Mouse (Mus musculus): Measurements from ENCODE around the gene Tvp23a. TPM values are rescaled to one million over a fixed set of nuclear protein-coding genes. Genes with fewer than 3 reads are reported as not detected.

The Tvp23a gene
- polyA plus RNA-seq, 2 experiments, result 0.20 to 0.28 TPM

DNA sequence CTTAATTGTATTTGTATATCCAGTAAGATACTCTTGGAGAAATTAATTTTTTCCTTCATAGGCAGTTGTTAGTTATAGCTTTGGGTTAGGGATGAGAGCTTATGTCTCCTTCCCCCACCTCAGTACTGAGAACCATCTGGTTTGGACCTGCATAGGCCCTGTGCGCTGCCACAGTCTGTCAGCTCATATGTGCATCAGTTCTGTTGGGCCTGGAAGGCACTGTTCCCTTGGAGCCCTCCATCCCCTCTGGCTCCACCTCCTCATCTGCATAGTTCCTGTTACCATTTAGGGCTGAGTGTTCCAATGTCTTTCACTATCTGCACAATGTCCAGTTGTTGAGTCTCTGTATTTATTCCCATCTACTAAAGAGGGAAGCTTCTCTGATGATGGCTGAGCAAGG is 21.0 kb upstream of the Tvp23a start:
- TF ChIP-seq CTCF (IDR thresholded peaks at IDR 0.05; ENCODE audit: low read depth) (no peak), EP300 (IDR thresholded peaks at IDR 0.05; ENCODE audit: low read depth) (no peak)
- no peak for DNase-seq (ENCODE audit: low read depth in 3 of 3, low spot score in 3 of 3)
- no peak overlapping the region for H3K4me3 ChIP-seq (ENCODE audit: insufficient read depth in 1 of 2, low read depth in 2 of 2, low read length in 2 of 2)
- H3K4me1 ChIP-seq (replicated peaks; ENCODE audit: control insufficient read depth in 2 of 2, insufficient read depth in 2 of 2, low read length in 1 of 2), result no peaks in the 10 kb centered on the region
- no peaks in the 10 kb centered on the region for H3K36me3 ChIP-seq (replicated peaks; ENCODE audit: control insufficient read depth, insufficient read depth, low read depth)
- ATAC-seq (ENCODE audit: insufficient read depth), result no peak
- no peaks in the 10 kb centered on the region for H3K27me3 ChIP-seq (ENCODE audit: control insufficient read depth, insufficient read depth, low read length)
- no peak overlapping the region for H3K4me2 ChIP-seq (ENCODE audit: low read depth)
- no peaks in the 10 kb centered on the region for H3K9me3 ChIP-seq (ENCODE audit: control insufficient read depth, low read length)
- 91% methylated on average over 1 of the region's 1 CpGs for WGBS (ENCODE audit: insufficient replicate concordance)
- H3K27ac ChIP-seq, result no peak overlapping the region
- H3K9ac ChIP-seq (replicated peaks), result no peak overlapping the region

DNA sequence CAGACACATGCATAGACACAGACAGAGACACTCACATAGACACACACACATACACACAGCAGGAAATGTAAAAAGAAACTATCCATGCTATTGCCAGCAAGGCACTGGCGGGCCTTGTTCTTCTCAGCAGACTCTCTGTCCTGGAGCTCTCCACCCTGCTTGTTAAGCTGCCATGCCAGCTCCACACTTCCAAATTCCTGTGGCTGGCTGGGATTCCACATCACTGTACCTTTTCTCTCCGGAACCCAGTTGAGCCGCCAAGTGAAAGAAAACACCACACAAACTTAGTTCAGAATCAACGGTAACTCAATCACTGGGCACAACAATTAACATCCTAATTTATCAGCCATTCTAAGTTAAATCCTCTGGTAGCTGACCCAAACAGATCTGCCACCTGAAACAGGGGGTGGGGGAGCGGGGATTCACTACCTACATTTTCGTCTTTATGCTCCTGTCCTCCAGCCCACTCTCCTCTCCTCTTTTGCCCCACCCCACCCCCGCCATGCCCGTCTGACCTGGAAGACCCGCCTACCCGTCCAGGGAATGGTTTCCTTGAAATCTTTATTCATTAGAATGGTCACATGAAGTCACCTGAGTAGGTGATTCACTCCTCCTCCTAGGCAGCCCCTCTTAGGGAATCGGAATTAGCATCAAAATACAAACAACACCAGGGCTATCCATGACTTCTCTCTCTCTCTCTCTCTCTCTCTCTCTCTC is 20.4 kb upstream of the Tvp23a start:
- Histone ChIP-seq H3K36me3 (replicated peaks; ENCODE audit: control insufficient read depth, insufficient read depth, low read depth) (no peaks in the 10 kb centered on the region), H3K27ac (no peak overlapping the region), H3K27me3 (ENCODE audit: control insufficient read depth, insufficient read depth, low read length) (no peaks in the 10 kb centered on the region), H3K4me3 (ENCODE audit: insufficient read depth in 1 of 2, low read depth in 2 of 2, low read length in 2 of 2) (no peak overlapping the region), H3K4me1 (replicated peaks; ENCODE audit: control insufficient read depth in 2 of 2, insufficient read depth in 2 of 2, low read length in 1 of 2) (no peaks in the 10 kb centered on the region), H3K9me3 (ENCODE audit: control insufficient read depth, low read length) (no peaks in the 10 kb centered on the region), H3K9ac (replicated peaks) (no peak overlapping the region), H3K4me2 (ENCODE audit: low read depth) (no peak overlapping the region)
- 38% methylated on average over 11 of the region's 11 CpGs for WGBS (ENCODE audit: insufficient replicate concordance)
- no peak for ATAC-seq (ENCODE audit: insufficient read depth)
- no peak for DNase-seq (ENCODE audit: low read depth in 3 of 3, low spot score in 3 of 3)
- TF ChIP-seq CTCF (IDR thresholded peaks at IDR 0.05; ENCODE audit: low read depth) (no peak), EP300 (IDR thresholded peaks at IDR 0.05; ENCODE audit: low read depth) (no peak)

GRCm38 (mm10) chr16:10465011-10465681 is 18.0 kb upstream of the Tvp23a start:
- no peak overlapping the region for H3K4me3 ChIP-seq (ENCODE audit: insufficient read depth in 1 of 2, low read depth in 2 of 2, low read length in 2 of 2)
- no peaks in the 10 kb centered on the region for H3K36me3 ChIP-seq (replicated peaks; ENCODE audit: control insufficient read depth, insufficient read depth, low read depth)
- no peak overlapping the region for H3K9ac ChIP-seq (replicated peaks)
- TF ChIP-seq EP300 (IDR thresholded peaks at IDR 0.05; ENCODE audit: low read depth), result no peak
- no peak for TF ChIP-seq CTCF (IDR thresholded peaks at IDR 0.05; ENCODE audit: low read depth)
- ATAC-seq (ENCODE audit: insufficient read depth) (no peak), DNase-seq (ENCODE audit: low read depth in 3 of 3, low spot score in 3 of 3) (no peak)
- no peak overlapping the region for H3K4me2 ChIP-seq (ENCODE audit: low read depth)
- H3K27me3 ChIP-seq (ENCODE audit: control insufficient read depth, insufficient read depth, low read length), result no peaks in the 10 kb centered on the region
- whole genome bisulfite sequencing (ENCODE audit: insufficient replicate concordance), result 15% methylated on average over 4 of the region's 4 CpGs
- no peaks in the 10 kb centered on the region for H3K9me3 ChIP-seq (ENCODE audit: control insufficient read depth, low read length)
- no peak overlapping the region for H3K27ac ChIP-seq
- no peaks in the 10 kb centered on the region for H3K4me1 ChIP-seq (replicated peaks; ENCODE audit: control insufficient read depth in 2 of 2, insufficient read depth in 2 of 2, low read length in 1 of 2)

GRCm38 (mm10) chr16:10461178-10461577 is 14.0 kb upstream of the Tvp23a start:
- Histone ChIP-seq H3K9ac (replicated peaks) (no peak overlapping the region), H3K27me3 (ENCODE audit: control insufficient read depth, insufficient read depth, low read length) (no peaks in the 10 kb centered on the region), H3K27ac (no peak overlapping the region), H3K4me3 (ENCODE audit: insufficient read depth in 1 of 2, low read depth in 2 of 2, low read length in 2 of 2) (no peak overlapping the region), H3K9me3 (ENCODE audit: control insufficient read depth, low read length) (no peaks in the 10 kb centered on the region), H3K36me3 (replicated peaks; ENCODE audit: control insufficient read depth, insufficient read depth, low read depth) (no peaks in the 10 kb centered on the region), H3K4me2 (ENCODE audit: low read depth) (no peak overlapping the region), H3K4me1 (replicated peaks; ENCODE audit: control insufficient read depth in 2 of 2, insufficient read depth in 2 of 2, low read length in 1 of 2) (no peaks in the 10 kb centered on the region)
- 34% methylated on average over 2 of the region's 2 CpGs for WGBS (ENCODE audit: insufficient replicate concordance)
- TF ChIP-seq CTCF (IDR thresholded peaks at IDR 0.05; ENCODE audit: low read depth) (no peak), EP300 (IDR thresholded peaks at IDR 0.05; ENCODE audit: low read depth) (no peak)
- DNase-seq (ENCODE audit: low read depth in 3 of 3, low spot score in 3 of 3), result no peak
- no peak for ATAC-seq (ENCODE audit: insufficient read depth)

DNA sequence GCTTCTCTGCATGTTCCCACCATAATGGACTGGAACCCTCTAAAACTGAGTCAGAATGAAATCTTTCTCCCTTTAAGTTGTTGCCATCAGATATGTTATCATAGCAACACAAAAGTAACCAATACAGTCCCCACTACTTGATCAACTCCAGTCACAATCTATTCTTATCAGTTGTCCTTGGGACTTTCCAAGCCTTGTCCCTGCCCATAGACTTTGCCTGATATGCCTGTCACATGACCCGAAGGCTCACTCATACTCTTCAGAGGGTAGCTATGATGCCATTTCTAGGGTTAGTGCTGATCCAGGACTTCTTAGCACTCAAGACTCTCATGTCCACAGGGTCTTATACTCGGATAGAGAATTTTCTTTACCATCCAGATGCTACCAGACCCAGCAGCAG is 13.0 kb upstream of the Tvp23a start:
- DNase-seq (ENCODE audit: low read depth in 3 of 3, low spot score in 3 of 3), result no peak
- no peak for ATAC-seq (ENCODE audit: insufficient read depth)
- Histone ChIP-seq H3K27me3 (ENCODE audit: control insufficient read depth, insufficient read depth, low read length) (no peaks in the 10 kb centered on the region), H3K9ac (replicated peaks) (no peak overlapping the region), H3K4me1 (replicated peaks; ENCODE audit: control insufficient read depth in 2 of 2, insufficient read depth in 2 of 2, low read length in 1 of 2) (no peaks in the 10 kb centered on the region), H3K27ac (no peak overlapping the region), H3K4me3 (ENCODE audit: insufficient read depth in 1 of 2, low read depth in 2 of 2, low read length in 2 of 2) (no peak overlapping the region), H3K4me2 (ENCODE audit: low read depth) (no peak overlapping the region), H3K36me3 (replicated peaks; ENCODE audit: control insufficient read depth, insufficient read depth, low read depth) (no peaks in the 10 kb centered on the region), H3K9me3 (ENCODE audit: control insufficient read depth, low read length) (no peaks in the 10 kb centered on the region)
- TF ChIP-seq EP300 (IDR thresholded peaks at IDR 0.05; ENCODE audit: low read depth), result no peak
- TF ChIP-seq CTCF (IDR thresholded peaks at IDR 0.05; ENCODE audit: low read depth), result no peak
- 47% methylated on average over 2 of the region's 2 CpGs for WGBS (ENCODE audit: insufficient replicate concordance)
